Mouse (Mus musculus): ENCODE measurements at regions not wholly inside any gene's neighbourhood (a gene's known extent, or its start where the extent isn't known, plus 50 kb on each side); places are given as distances from the start of the nearest gene placed in this dataset.

GRCm38 (mm10) chr10:83896160-83896559 lies 173.5 kb downstream of the 1500009L16Rik start:
- DNase-seq (ENCODE audit: low spot score) = no peak

- DNase-seq (ENCODE audit: low spot score) = no peak
Measured at GRCm38 (mm10) chr10:83897558-83897957, 174.9 kb downstream of the 1500009L16Rik start.

- DNase-seq (ENCODE audit: low spot score) = no peak
Measured at GRCm38 (mm10) chr10:83906751-83907150, 184.1 kb downstream of the 1500009L16Rik start.

- no peak for DNase-seq (ENCODE audit: low spot score)
Measured at GRCm38 (mm10) chr10:83910649-83911370, 188.1 kb downstream of the 1500009L16Rik start.

GRCm38 (mm10) chr10:83914401-83915132 lies 191.9 kb downstream of the 1500009L16Rik start:
- no peak for DNase-seq (ENCODE audit: low spot score)

GRCm38 (mm10) chr10:83915133-83915730 lies 192.6 kb downstream of the 1500009L16Rik start:
- DNase-seq (ENCODE audit: low spot score) = no peak

- DNase-seq (ENCODE audit: low spot score) = no peak
Measured at GRCm38 (mm10) chr10:83926990-83927389, 204.3 kb downstream of the 1500009L16Rik start.

GRCm38 (mm10) chr10:83927554-83927953 lies 204.9 kb downstream of the 1500009L16Rik start:
- DNase-seq (ENCODE audit: low spot score) = no peak

- DNase-seq (ENCODE audit: low spot score) = no peak
Measured at GRCm38 (mm10) chr10:83931758-83932157, 209.1 kb downstream of the 1500009L16Rik start.

GRCm38 (mm10) chr10:83933201-83933600 lies 210.5 kb downstream of the 1500009L16Rik start:
- DNase-seq (ENCODE audit: low spot score) = no peak

GRCm38 (mm10) chr10:83934498-83934897 lies 211.8 kb downstream of the 1500009L16Rik start:
- no peak for DNase-seq (ENCODE audit: low spot score)

- DNase-seq (ENCODE audit: low spot score) = no peak
Measured at GRCm38 (mm10) chr10:83937168-83937567, 214.5 kb downstream of the 1500009L16Rik start.

- DNase-seq (ENCODE audit: low spot score) = peak; percentile 7
Measured at GRCm38 (mm10) chr10:83942101-83942500, 219.4 kb downstream of the 1500009L16Rik start.

- no peak for DNase-seq (ENCODE audit: low spot score)
Measured at GRCm38 (mm10) chr10:83944158-83944557, 221.5 kb downstream of the 1500009L16Rik start.

- no peak for DNase-seq (ENCODE audit: low spot score)
Measured at GRCm38 (mm10) chr10:83944897-83945296, 222.2 kb downstream of the 1500009L16Rik start.

GRCm38 (mm10) chr10:83945503-83945902 lies 222.8 kb downstream of the 1500009L16Rik start:
- DNase-seq (ENCODE audit: low spot score) = no peak

GRCm38 (mm10) chr10:83946186-83947176 lies 223.8 kb downstream of the 1500009L16Rik start:
- no peak for DNase-seq (ENCODE audit: low spot score)

GRCm38 (mm10) chr10:83957118-83957759 lies 234.6 kb downstream of the 1500009L16Rik start:
- DNase-seq (ENCODE audit: low spot score) = no peak

- no peak for DNase-seq (ENCODE audit: low spot score)
Measured at GRCm38 (mm10) chr10:83958397-83958796, 235.7 kb downstream of the 1500009L16Rik start.

GRCm38 (mm10) chr10:83958826-83959225 lies 236.2 kb downstream of the 1500009L16Rik start:
- DNase-seq (ENCODE audit: low spot score) = no peak

GRCm38 (mm10) chr10:83963232-83963760 lies 240.6 kb downstream of the 1500009L16Rik start:
- DNase-seq (ENCODE audit: low spot score) = no peak
